Mouse (Mus musculus): ENCODE measurements around the gene Sstr3.

GRCm38 (mm10) chr15:78546060-78546459 is 1.6 kb upstream of the Sstr3 start:
- no peak for TF ChIP-seq CTCF (IDR thresholded peaks at IDR 0.05; ENCODE audit: low read depth)
- TF ChIP-seq EP300 (IDR thresholded peaks at IDR 0.05; ENCODE audit: low read depth): no peak

Measured in liver, postnatal 0 days (tissue).